Mouse (Mus musculus): ENCODE data around the gene Commd6.
"Not testable (repeated sequence)": the region's sequence is repeated elsewhere in the genome, so short reads cannot be mapped to it uniquely, and the experiment has no call there.

The Commd6 gene

DNA sequence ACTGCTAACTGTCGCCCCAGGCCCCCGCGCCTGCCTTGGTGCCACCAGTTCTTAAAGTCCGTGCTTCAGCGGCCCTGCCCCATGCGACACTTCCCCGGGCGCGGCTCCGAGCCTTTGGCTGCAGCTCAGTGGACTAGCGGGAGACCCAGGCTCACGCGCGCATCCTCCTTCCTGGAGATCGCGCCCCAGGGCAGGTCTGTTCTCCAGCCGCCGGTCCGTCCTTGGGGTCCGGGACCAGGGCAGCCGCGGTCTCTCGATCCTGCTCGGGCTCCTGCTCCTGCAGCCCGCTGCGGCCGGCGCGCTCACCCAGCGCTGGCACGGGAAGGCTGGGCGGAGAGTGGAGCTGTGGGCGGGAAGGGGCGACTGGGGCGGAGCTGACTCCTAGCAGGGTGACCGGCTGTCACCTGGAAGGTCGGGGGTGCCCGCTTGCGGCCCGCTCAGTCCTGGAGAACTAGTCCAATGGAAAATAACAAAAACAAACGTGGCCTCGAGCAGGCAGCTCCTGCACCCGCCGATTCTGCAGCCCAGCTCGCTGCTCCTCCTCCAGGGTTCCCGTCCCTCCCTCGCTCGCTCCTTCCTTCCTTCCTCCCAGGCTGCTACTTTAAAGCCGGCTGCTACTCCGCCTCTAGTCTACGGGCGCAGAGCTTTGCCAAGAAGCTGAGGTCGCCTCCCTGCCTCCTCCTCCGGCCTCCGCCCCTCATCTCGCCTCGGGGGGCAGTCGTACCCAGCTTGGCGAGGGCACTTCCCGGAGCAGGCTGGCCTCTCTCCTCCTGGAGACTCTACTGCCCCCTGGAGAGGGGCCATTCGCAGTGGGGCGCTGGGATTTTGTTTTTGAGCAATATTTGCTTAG is 31.7 kb downstream of the Commd6 start, which contains the start of gene Tbc1d4:
Gene Tbc1d4 (minus strand): TSS at position 673 of the 850 bp plus-strand sequence.
- in situ Hi-C loops (cut with MboI), result no loop called here

DNA sequence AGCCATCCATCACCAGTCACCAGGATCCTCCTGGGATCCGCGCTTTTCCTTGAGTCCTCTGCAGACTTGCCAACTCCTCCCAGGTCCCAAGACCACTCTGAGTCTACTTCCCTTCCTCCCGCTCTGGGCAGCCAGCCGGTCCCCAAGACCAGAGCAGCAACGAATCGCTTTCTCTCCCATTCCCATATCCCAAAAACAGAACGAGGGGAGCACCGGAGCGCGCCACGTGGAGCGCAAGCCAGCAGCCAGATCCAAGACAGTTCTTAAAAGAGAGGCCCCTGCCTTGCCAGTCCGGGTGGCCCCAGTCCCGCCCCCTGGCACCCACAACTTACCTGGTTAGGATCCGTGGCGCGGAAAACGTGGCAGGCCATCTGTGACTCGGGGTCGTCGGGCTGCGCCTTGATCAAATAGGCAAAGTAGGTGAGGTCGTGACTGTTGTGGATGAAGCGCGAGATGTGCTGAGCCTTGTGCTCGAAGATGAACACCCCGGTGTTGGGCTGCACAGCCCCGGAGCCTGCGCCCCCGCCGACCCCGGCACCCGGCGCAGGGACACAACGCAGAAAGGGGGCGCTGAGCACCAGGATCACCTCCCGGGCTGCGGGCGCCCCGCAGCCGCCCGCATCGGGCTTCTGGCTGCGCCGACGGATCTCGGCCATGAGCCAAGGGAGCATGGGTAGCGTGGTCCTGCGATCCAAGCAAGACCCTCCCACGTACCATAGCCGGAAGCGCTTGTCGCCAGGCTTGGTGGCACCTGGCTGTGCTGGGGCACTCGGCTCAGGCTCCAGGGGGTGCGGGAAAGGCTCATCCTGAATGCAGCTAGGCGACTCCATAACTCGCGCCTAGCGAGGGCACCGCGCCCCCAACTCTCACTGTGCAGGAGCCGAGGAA is 32.6 kb downstream of the Commd6 start:
- in situ Hi-C loops (cut with MboI), result no loop called here

DNA sequence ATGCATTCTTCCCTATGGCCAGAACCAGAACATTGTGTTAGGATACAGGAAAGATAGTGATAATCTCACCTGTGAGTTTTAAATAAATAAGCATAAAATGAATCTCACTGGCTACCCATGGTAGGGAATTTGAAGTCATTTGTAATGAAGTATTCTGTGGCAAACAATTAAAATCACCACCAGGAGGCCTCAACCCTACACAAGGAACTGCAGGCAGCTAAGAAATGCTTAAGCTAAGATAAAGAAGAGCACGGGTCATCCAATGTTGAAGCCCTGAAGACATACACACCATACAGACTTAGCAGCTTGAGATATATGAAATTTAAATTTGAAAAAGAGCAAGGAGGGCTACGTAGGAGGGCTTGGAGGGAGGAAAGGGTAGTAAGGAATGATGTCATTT is 34.6 kb downstream of the Commd6 start:
- in situ Hi-C loops (cut with MboI), result no loop called here

DNA sequence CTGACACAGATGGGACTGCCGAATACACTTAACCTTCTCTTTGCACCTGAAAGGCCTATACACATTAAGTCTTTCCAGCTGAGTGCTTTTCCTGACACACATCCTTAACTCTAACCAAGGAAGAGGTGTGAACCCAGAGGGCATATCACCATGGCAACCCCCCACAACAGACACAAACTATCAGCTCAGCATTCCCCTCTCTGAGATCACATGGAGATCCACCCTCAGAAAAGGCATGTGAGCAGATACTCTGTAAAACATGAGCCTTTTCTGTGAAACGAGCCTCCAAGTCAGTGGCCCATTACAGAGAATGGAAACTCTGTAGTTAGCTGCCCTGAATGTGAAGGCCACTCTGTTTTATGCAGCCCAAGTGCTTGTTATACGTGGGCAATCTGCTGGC is 37.6 kb downstream of the Commd6 start:
- in situ Hi-C loops (cut with MboI), result no loop called here

DNA sequence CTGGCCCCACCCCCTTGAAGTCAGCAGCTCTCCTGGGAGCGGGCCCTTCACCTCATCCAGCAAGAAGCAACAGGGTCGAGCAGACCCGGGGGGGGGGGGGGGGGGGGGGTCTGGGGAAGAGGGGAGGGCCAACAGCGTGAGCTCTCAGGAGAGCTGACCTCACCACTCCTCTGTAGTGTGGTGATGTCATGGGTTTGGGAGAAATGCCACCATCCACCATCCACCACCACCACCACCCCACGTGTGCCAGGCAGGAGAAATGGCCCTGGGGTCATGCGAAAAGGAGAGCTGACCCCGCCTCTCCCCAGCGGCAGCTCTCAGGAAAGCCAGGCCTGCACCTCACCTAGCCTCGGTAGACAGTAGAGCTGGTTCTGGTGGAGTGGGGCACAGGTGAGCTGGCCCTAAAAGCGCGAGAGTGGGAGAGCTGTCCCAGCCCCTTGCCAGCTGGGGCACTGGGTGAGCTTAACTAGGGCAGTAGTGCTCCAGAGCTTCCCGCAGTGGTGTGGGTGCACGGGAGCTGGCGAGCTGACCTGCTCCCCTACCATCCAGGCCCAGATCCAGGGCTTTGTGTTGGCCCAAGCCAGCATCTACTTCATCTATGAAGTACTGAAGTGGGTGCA is 43.3 kb downstream of the Commd6 start:
- in situ Hi-C loops (cut with MboI), result no loop called here

DNA sequence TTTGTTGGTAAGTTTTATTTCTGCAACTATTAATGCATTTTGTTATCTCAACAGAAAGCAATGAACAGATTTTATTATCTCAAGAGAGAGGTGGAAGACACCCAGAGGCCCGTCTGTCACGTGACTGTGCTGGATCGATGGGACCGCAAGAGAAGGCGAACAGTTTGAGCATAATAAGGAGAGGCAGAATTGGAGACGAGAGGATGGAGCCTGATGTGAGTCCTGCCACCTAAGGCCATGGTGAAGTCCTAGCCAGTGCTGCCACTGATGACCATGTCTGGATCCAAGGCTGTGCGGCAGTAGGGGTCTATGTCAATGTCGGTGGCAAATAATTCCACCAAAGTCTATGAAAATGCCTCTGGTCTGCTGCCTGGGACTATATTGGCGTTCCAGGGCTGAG is 43.8 kb downstream of the Commd6 start:
- in situ Hi-C loops (cut with MboI), result no loop called here

DNA sequence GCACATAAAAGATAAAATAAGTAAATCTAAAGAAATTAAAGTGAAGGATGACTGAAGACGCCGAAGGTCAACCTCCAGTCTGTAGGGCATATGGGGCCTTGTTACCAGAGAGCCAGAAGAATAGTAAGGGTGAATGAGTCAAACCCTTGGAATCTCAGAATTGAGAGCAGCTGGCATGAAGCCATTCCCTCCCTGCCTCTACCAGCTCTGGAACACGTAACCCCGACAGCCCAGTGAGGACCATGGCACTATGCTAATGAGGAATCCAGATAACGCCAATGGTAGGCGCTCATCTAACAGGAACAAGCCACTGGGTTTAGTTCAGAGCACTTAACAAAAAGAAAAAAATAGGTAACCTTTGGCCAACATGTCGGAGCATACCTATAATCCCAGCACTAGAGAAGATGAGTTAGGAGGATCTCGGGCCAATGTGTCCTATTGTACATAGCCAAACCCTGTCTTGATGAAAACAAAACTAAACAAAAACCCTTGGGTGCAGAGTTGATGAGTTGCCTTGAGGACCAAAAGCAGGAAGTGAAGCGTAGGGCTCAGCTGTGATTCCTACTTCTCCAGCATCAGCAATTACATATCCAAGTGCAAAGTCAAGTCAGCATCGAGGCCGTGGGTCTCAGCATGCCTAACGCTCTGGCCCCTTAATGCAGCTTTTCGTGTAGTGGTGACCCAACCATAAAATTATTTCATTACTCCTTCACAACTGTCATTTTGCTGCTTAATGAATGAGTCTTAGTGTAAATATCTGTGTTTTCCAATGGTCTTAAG is 45.0 kb downstream of the Commd6 start:
- in situ Hi-C loops (cut with MboI), result no loop called here

DNA sequence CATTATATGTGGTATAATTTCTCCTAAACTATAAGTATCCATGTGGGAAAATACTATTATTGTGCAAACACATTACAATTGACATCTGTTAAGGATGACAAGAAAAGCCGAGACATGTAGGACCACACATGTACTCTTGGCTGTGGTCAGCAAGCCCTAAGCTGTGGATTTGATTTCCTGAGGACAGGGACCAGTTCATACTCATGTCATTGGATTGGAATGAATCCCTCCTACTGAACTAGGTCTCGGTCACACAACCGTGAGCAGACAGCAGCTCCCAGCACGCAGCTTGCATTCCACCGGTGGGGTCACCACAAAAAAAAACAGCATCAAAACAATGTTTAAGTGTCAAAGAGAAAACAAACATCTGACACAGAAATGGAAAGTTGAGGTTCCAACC is 46.5 kb downstream of the Commd6 start:
- in situ Hi-C loops (cut with MboI), result no loop called here

DNA sequence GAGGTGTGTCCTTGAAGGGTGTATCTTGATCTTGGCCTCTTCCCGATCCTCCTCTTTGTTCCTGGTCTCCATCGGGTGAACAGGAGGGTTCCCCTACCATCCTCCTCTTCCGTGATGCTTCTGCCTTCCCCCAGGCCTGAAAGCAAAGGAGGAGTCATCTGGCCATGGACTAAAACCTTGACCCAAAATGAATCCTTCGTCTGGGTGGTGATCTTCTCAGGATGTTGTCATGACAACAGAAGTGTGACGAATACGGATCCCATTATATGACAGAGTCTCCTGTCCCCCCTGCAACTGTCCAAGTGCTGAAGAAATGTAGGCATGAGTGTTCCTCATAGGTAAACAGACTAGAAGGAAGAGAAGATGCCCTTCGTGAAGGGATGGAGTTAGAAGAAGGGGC is 47.1 kb downstream of the Commd6 start:
- in situ Hi-C loops (cut with MboI), result no loop called here

DNA sequence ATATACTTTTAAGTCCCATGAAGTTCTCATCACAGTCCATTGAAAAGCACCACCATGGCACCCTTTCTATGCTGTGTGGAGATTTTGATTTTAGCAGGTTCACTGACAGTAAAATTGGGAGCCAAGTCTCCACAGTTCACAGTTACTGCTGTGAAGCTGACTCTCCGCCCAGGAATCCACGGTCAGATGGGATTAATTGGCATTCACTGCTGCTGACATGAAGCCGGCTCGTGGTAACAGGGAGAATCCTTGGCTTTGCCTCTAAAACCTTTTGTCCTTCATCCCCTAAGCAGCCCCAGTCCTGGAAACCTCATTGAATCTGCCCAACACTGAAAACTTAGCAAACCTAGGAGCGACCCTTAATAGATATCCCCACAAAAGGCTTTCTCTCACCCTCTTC is 49.4 kb downstream of the Commd6 start:
- in situ Hi-C loops (cut with MboI), result no loop called here

DNA sequence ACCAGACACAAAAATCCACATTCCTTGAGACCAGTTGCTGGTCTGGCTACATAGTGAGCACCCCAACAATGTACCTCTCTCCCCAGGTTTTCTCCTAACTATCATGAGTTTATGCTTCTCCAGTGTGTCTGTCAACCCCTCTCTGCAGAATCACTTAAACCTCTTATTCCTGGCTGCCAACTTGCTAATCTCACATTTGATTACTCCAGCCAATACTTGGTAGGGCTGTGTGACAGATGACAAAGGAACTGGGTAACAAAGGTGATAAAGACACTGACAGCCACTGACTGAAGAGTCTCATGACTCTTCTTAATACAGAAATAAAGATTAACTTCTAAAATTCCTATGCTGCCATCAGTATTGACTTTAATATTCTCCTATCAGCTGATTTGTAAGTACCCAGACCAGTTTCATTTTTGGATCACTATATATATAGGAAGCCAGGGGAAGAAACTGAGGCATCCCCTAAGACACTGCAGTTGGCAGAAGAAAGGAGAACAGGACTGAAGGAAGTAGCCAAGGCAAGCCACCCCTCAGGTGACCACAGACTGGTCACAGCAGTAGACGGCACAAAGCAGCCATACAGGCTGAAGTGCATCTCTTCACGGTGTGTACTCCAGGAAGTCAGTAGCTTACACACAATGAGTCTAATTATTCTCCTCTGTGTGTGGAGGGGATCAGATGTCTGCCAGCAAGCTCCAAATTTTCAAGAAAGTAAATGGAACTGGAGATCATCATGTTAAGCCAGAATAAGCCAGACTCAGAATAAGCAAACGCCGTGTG is 52.1 kb downstream of the Commd6 start:
- in situ Hi-C loops (cut with MboI), result not testable (repeated sequence)

DNA sequence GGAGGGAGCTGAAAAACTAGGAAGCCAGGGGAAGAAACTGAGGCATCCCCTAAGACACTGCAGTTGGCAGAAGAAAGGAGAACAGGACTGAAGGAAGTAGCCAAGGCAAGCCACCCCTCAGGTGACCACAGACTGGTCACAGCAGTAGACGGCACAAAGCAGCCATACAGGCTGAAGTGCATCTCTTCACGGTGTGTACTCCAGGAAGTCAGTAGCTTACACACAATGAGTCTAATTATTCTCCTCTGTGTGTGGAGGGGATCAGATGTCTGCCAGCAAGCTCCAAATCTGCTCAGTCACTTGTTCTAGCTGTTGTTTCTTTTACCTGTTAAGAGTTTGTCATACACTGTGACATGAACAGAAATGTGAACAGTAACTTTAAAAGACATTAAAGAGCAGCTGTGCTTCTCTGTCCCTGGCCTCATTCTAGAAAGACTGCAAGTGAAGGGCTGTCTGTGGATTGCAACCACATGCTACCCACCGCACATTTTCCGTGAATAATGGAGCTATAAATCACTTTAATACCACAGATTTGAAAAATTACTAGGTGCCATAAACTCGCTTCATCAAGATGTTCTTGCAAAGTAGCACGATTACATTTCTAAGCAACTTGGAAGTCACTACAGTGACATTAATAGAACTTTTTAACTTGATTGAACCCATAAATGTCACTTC is 53.0 kb downstream of the Commd6 start:
- in situ Hi-C loops (cut with MboI), result not testable (repeated sequence)

DNA sequence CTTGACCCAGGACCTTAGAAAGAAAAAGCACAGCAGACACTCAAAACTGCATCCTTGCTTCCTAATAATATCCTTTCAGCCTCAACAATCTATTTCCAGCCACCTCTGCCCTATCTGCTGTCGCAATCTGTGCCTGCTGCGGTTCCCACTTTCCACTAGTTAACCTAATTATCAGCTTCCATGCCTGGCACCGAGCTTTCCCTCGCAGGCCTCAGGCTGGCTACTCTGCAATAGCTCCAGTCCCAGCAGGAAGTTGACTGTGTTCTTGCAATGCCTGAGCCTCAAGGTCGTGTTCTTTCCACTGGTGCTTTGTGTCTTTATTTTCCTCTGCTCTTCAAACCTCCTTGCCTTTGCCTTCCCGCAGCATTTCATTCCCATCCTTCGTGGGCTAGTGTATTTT is 54.4 kb downstream of the Commd6 start:
- in situ Hi-C loops (cut with MboI), result no loop called here

Data from mature B cell (primary cell).